Mouse (Mus musculus) retina, postnatal 1 day (tissue): ENCODE measurements around the gene Kif3c.
"Not testable (repeated sequence)": the region's sequence is repeated elsewhere in the genome, so short reads cannot be mapped to it uniquely, and the experiment has no call there.

ENCODE experiments used
- DNase-seq: peaks from one replicate; pipeline ENCODE4 v3.0.0-alpha.2; 2012

Gene Kif3c

GRCm38 (mm10) chr12:3370979-3371925, 6.3 kb downstream of the Kif3c start:
- peak; percentile 36 for DNase-seq

- DNase-seq, result peak; percentile 25
These were observed 7.1 kb downstream of the Kif3c start for GRCm38 (mm10) chr12:3371991-3372390.

- DNase-seq, result no peak
These were observed 8.6 kb downstream of the Kif3c start for GRCm38 (mm10) chr12:3373566-3373965.

- DNase-seq, result no peak
These were observed 9.6 kb downstream of the Kif3c start for GRCm38 (mm10) chr12:3374552-3374951.

DNA sequence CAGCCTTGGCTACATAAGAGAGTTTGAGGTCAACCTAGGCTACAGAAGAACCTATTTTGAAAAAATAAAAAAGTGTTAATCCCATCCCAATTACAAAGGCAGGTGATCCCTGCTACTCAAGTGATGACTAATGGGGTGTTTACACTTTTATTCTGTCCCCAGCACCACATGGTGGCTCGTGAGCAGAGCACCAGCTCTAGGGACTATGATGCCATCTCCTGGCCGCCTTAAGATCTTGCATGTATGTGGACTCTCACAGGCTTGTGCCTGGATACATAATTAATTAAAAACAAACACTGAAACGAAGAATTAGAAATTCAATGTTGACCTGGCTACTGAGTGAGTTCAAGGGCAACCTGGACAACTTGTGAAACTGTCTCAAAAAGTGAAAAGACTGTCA, 12.3 kb downstream of the Kif3c start:
- peak; percentile 26 for DNase-seq

DNA sequence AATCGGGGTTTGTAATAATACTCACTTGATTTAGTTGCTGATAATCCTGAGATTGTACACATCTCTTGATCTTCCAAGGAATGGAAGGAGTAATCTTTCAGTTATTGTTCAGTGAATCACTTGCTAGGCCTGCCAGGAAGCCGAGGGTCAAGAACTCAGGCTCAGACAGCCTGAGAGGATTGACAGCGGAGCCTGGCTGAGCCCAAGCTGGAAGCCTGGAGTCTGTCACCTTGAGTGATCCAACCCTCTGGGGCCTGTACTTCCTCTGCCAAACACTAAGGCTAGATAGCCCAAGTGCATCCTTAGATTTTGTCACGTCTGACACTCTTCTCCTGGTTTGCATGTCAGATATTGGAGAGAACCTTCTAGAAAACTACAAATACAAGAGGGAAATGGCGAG, 12.8 kb downstream of the Kif3c start:
- DNase-seq, result no peak

DNA sequence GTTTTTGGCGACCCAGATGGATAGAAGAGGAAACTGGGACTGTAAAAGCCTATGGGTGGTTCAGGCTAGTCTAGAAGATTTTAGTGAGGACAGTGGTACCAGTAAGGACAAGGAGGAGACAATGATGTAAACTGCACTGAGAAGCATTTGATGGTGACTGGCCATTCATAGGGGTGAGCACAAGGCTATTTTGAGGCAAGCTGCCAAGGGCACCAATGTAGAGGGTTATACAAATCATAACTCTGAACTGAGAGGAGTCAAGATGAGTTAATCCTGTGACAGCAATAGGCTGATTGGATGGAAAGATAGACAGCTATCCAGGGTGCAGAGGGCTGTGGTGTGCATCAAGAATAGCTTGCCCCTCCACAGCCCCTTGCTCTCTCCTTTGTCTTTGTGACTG, 19.9 kb downstream of the Kif3c start:
- no peak for DNase-seq

GRCm38 (mm10) chr12:3385271-3385670, 20.3 kb downstream of the Kif3c start:
- no peak for DNase-seq

DNA sequence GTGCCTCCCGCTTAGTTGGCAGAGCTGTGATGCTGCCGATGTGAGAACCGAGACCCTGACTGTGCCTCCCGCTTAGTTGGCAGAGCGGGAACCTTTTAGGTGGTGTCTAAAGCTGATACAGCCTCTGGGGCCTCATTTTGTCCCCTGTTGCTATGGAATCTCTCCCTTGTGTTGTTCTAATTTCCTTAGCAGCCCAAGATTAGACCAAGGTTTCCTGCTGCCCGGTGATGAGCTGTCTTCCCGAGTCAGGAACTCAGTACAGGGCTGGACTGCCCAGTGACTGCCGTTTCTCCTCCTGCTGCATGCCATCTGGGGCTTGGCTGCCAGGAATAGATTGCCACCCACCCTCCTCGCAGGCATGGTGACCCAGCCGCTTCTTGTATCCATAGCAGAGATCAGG, 21.0 kb downstream of the Kif3c start:
- no peak for DNase-seq

GRCm38 (mm10) chr12:3387891-3388290, 23.0 kb downstream of the Kif3c start:
- no peak for DNase-seq

- DNase-seq, result no peak
These were observed 24.5 kb downstream of the Kif3c start for GRCm38 (mm10) chr12:3389394-3389793.

DNA sequence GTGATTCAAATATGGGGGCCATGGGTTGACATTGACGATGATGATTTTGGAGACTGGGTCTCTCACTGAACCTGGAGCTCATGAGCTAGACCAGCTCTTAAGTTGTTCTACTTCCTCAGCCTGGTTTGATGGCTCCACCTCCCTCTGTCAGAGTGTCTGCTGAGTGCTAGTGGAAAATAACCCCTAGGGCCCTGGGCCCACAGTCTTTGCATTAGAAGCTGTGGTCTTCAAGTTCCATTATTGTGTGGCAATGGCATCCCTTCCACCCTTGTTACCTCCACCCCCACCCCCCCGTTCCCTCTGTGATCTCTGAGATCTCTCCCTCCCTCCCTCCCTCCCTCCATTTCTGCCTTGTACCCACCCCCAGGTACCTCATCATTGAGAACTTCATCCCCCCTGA, 25.1 kb downstream of the Kif3c start:
- DNase-seq, result no peak

DNA sequence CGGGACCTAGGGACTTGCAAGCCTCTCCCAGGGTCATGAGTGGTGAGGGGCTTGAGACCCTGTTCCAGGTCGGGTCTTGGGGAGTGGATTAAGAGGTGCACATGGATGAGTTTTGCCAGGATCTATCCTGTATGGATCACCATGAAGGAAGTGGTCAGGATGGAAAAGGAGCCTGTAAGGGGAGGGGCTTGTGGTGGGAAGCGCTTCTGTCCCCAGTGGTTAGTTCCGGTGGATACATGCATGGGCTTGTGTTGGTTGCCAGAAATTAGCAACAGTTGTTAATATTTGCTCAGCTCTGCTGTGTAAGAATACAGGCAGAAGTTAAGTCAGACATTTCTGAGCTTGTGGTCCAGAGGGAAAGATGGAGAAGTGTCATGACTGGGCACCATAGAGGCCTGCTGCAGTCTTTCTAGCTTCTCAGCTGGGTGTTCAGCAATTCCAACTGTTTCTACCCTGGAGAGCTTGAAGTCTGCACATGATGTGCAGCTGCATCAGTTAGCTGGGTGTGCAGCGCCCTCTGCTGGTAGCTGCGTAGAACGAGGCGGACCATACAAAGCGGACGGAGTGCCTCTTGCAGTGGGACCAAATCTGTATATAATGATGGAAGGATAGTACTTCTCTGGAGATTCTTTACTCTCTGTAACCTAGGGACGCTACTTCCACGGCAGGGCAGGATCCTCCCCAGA, 25.8 kb downstream of the Kif3c start:
- peak; percentile 83 for DNase-seq

GRCm38 (mm10) chr12:3391276-3391675, 26.3 kb downstream of the Kif3c start:
- no peak for DNase-seq

- DNase-seq, result no peak
These were observed 28.2 kb downstream of the Kif3c start for GRCm38 (mm10) chr12:3393140-3393539.

- no peak for DNase-seq
These were observed 32.0 kb downstream of the Kif3c start for GRCm38 (mm10) chr12:3396931-3397330.

- not testable (repeated sequence) for DNase-seq
These were observed 40.7 kb downstream of the Kif3c start for GRCm38 (mm10) chr12:3405662-3406061.

- no peak for DNase-seq
These were observed 41.7 kb downstream of the Kif3c start for GRCm38 (mm10) chr12:3406585-3406984.

DNA sequence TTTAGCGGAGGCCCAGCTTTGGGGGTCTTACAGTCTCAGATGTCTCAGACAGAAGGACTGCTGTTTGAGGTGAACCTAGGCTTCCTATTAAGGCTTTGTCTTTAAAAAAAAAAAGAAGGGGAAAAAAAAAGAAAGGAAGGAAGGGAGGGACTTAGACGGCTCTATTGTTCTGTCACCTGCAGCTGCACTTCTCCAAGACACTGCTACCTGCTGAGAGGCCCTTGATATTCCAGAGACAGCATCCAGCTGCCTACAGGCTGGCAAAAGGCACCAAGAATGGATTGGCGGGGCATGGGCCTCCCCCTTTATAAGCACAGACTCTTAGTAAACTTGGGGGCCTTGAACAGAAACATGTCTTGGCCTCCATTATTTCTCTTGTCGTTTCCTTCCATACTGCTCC, 50.0 kb downstream of the Kif3c start:
- no peak for DNase-seq

GRCm38 (mm10) chr12:3418761-3419160, 53.8 kb downstream of the Kif3c start:
- no peak for DNase-seq

GRCm38 (mm10) chr12:3420519-3420918, 55.6 kb downstream of the Kif3c start:
- DNase-seq, result no peak

DNA sequence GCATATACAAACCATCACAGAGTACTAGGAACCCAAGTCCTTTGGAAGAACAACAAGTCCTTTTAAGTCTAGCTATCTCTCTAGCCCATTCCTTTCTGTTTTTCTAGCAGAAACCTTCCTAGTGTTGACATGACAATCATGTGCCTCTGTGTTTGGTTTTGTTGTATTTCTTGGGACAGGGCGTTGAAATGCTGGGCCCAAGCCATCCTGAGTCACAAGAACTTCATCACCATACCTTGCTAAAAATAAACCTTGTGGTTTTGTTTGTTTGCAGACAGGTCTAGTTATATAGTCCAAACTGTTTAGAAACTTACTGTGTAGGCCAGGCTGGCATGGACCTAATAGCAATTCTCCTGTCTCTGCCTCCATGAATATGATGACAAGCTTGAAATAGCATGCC, 57.9 kb downstream of the Kif3c start:
- no peak for DNase-seq

GRCm38 (mm10) chr12:3424179-3424578, 59.2 kb downstream of the Kif3c start:
- DNase-seq, result no peak
